Mouse (Mus musculus): Measurements from ENCODE around the gene Scn8a. TPM values are rescaled to one million over a fixed set of nuclear protein-coding genes. Genes with fewer than 3 reads are reported as not detected.
"Not testable (repeated sequence)": the region's sequence is repeated elsewhere in the genome, so short reads cannot be mapped to it uniquely, and the experiment has no call there.

The Scn8a gene
- total RNA-seq (2021): under 1 TPM; 0.37 to 1.00 TPM
- long read RNA-seq, experiment 1: 0 reads
- long read RNA-seq, experiment 2, partial matches to known transcripts: 0 of 1 reads
- long read RNA-seq, experiment 2, other reads (novel, unspliced or antisense): 1 of 1 reads

DNA sequence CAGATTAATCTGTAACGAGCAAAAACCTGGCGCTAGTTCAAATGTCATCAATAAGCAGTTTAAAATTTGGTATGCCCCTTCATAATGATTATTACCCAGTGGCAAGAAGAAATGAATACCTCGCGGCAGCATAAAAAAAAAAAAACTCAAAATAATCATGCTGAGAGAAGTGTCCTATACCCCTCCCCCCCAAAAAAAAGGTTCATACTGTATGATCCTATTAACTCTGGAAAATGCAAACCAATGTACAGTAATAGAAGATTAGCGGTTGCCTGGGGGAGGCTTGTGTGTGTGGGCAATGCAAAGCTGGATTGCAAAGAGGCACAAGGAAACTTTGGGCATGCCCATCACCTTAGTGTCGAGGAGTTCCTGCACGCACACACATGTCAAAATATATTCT is at the start of gene Scn8a:
Gene Scn8a, plus strand, starts transcription at position 301 of the 400 bp plus-strand sequence.
- DNase-seq: no peak
- intact Hi-C loops (cut with DNase I; ENCODE audit: low total_unique reads): no loop called here

DNA sequence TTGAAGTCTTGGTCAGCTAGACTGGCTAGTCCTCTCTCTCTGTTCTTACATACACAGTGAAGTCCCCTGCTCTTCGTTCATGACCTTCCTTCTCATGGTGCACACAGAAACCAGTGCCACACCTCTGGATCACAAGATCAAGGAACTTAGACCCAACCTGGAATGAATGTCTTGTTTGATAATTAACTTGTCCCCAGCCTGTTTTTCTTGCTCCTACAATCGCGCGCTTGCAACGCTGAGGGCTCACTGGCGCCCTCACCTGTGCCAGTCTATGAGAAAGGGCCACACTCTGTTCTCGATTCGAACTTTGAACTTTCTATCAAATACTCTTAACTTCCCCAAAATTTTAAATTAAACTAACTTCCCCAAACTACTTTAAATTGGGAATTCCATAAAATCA is 47.8 kb upstream of the Scn8a start:
- intact Hi-C loops (cut with DNase I; ENCODE audit: low total_unique reads): no loop called here
- no peak for DNase-seq

DNA sequence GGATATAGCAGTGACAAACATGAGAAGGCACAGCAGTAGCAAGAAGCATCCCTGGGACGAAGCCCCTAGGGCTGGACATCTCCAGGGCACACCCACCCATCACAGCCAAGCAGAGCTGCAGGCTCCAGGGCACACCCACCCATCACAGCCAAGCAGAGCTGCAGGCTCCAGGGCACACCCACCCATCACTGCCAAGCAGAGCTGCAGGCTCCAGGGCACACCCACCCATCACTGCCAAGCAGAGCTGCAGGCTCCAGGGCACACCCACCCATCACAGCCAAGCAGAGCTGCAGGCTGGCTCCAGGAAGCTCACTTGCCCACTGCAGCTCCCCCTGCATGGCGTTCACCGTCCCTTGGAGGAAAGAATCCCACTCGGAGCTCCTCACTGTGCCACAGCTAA is 47.3 kb upstream of the Scn8a start:
- intact Hi-C loops (cut with DNase I; ENCODE audit: low total_unique reads): not testable (repeated sequence)

DNA sequence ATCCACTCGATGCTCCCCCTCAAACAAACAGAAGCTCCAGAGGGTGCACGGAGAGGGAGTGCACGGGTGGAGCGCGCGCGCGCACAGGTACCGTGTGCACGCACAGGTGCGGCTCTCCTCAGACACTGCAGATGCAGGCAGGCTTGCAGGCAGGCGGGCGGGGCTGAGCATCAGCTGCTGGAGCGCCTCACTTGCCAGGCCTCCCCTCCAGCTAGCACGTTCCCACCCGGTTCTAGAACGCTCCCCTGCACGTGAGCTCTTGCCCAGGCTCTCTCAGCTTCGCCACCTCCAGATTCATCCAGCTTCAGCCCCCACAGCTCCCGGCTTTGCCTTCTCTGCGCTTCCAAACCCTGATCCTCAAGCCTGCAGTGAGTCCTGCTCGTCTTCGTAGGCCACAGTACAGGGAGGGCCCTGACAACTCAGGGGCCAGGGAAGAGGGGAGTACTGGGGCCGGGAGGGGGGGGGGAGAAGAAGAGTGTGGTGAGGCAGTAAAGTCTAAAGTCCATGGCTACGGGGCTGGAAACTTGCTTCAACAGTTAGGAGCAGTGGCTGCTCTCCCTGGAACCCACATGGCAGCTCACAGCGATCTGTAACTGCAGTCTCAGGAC is 44.3 kb upstream of the Scn8a start:
- intact Hi-C loops (cut with DNase I; ENCODE audit: low total_unique reads): no loop called here
- no peak for DNase-seq

More for the DNA sequence above, 47.3 kb upstream of the Scn8a start:
- not testable (repeated sequence) for DNase-seq

DNA sequence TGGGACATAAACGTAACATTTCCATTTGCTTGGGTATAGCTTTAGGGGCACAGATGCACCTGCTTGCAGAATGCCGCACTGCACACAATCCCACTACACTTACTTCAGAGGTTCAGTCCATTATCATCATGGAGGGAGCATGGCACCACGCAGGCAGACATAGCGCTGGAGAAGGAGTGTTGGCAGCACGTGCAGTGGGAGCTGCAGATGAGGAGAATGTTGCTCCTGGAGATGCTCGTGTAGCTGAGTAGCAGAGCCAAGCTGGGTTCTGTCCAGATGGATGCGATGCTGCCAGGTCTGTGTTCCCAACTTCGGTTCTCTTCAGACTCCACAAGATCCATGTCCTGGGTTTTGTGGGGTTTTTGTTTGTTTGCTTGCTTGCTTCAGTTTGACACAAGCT is 43.6 kb upstream of the Scn8a start:
- intact Hi-C loops (cut with DNase I; ENCODE audit: low total_unique reads): no loop called here
- no peak for DNase-seq

DNA sequence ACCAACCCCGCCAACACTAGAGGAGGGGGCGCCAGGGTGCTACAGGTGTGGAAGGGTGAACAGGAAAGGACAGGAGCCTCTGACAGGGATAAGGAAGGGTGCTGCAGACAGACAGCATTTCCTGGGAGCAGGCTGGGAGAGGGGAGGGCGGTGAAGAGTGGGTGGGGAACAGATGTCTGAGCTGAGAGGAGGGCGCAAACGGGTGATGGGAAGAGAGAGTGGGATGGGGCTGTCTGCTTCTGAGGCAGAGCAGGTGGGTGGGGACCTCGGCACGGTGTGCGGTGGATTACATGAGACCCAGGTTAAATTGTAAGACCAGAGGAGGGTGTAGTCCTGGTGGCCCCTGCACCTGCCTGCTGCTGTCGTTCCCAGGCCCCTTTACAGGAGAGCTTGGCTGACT is 39.9 kb upstream of the Scn8a start:
- intact Hi-C loops (cut with DNase I; ENCODE audit: low total_unique reads): no loop called here
- DNase-seq: no peak

DNA sequence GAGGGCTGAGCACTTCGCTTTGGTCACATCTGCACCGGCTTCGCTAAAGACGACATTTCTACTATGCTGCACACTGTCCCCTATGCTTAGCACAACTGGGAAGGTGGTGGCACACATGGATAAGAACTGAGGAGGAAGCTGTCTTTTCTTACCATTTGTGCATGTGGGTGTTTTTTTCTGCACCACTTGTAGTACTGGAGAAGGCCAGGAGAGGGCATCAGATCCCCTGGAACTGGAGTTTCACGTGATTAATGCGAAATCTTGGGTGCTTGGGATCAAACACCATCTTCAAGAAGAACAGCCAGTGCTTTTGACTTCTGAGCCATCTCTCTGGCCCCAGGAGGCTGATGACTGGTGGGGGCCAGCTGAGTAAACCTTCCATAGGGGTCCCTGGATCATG is 39.0 kb upstream of the Scn8a start:
- intact Hi-C loops (cut with DNase I; ENCODE audit: low total_unique reads): no loop called here
- no peak for DNase-seq

DNA sequence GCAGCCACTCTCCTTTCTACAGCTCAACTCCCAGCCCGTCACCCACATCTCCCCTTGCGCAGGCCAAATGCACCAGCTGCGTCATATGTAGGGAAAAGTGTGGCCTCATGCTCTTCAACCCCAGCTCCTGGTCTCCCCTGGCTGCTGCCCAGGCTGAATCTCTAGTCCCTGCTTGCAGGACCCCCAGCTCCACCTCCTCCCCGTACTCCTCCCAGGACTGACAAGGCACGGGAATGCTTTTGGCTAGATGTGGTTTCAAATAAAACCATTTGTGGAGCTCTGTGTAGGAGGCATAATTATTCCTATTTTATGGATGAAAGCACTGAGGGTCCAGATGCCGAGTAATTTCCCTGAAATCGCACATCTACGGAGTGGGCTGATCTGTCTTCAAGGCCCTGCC is 37.5 kb upstream of the Scn8a start:
- DNase-seq: no peak
- intact Hi-C loops (cut with DNase I; ENCODE audit: low total_unique reads): no loop called here

DNA sequence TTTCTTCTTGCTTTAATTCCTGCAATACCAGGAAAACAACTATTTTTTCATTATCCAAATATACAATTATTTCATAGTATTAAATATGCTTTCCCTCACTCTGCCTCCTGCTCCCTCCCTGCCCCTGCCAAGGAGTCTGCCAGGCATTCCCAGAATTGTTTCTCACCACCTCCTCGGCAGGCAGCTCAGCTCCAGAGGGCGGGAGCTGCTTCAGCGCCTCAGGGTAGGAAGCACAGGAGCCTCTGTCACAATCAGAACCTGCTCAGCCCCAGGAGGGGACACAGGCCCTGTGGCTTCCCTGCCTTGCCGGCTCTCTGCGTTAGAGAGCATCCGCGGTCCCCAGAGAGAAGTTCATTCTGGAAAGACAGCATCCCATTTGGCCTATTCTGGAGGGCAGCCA is 36.9 kb upstream of the Scn8a start:
- DNase-seq: no peak
- intact Hi-C loops (cut with DNase I; ENCODE audit: low total_unique reads): no loop called here

DNA sequence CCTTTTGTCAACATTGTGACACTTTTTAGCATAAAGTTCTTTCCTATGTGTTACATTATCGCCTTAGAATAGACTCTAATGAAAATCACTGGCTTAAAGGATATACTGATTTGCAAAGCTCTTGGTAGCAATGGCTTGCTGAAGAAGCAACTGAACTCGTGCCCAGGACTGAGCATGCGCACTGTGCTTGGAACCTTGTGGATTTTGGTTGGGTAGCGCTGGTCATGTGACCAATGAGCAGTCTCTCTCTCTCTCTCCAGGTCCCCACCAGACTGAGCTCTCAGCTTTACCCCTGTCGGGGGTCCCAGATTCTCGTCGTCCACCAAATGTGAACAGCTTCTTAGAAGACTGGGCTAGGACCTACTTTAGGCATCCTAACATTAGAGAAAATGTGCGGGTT is 32.9 kb upstream of the Scn8a start:
- intact Hi-C loops (cut with DNase I; ENCODE audit: low total_unique reads): loop anchor here (5.0 kb wide), 1 partner anchor 206 kb away; no protein-coding TSS in a partner anchor

DNA sequence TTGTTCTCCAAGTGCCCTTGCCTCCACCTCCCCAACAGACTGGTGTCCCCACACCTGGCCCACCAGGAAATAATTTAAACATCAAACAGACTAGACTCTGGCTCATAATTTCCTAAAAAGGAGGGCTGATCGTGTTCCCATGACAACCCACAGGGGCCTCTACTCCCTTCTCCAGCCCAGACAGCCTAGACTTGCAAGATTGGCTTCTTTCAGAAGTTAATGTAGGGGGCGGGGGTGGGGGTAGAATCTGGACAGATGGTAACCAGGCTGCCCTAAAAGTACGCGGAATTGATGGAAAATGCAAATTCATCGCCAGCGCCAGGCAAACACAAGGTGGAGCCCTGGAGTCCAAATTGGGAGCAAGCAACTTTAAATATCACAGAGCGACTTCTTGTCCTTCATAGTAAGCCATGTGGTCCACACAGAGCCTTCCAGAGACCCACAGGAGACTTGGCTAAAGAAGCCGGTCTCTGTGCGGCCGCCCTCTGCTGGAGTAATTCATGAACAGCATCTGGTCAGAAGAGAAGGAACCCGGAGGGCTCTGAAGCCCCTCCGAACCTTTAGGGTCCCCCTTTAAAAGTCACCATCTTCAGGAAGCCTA is 31.0 kb upstream of the Scn8a start:
- DNase-seq: peak; percentile 44
- intact Hi-C loops (cut with DNase I; ENCODE audit: low total_unique reads): loop anchor here (5.0 kb wide), 1 partner anchor 204 kb away; no protein-coding TSS in a partner anchor

More for the DNA sequence above, 32.9 kb upstream of the Scn8a start:
- DNase-seq: no peak

DNA sequence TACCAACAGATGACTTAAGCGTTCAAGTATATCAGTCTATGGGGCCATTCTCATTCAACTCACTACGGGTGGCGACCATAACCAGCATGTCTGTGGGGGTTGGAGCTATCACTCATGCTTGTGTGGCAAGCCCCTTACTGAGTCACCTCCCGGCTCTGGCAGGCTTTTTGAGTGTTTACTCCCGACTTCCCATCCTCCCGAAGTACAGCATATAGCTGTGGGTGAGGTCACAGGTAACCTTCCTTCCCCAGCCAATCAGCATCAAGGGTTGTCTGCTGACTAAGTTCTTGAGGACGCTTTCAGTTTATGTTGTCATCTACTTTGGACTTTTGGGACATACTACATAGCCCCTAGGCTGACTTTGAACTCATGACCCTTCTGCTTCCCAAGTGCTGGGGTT is 25.3 kb upstream of the Scn8a start:
- no peak for DNase-seq
- intact Hi-C loops (cut with DNase I; ENCODE audit: low total_unique reads): no loop called here

DNA sequence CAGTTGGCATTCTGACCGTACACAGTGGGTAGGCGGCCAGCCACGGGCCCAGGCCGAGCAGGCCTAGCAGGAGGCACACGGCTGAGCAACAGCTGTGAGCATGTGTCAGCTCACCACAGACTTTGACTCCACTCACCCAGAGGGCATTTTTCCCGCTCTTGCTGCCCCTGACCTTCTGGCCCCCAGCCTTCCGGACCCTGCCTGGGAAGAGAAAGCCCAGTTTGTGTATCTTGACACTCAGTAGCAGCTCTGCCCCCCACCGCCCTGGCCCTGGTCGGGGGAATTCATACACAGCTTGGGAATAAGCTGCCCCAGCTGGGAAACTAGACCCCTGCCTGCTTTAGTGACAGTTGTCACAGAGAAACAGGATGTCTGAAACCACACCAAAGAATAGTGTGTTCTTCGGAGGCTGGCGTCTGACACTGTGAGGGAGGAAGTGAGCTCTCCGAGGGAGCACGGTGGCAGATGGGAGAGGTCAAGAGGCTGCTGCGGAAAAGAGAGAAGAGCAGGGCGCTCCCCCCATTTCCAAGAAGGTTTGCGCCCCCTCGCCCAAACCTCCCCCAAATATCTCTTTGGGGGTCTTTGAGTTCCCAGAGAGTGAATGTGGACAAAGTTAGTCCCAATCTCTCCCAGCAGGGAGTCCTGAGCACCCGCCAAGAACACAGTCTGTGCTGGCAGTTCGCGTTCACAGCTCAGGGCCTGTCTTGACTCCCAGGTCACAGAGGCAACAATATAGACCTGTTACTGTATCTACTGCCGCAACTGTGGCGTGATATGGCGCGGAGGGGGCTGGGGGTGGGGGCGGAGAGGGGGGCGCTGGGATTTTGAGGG is 24.4 kb upstream of the Scn8a start:
- intact Hi-C loops (cut with DNase I; ENCODE audit: low total_unique reads): no loop called here
- peak; percentile 15 for DNase-seq

DNA sequence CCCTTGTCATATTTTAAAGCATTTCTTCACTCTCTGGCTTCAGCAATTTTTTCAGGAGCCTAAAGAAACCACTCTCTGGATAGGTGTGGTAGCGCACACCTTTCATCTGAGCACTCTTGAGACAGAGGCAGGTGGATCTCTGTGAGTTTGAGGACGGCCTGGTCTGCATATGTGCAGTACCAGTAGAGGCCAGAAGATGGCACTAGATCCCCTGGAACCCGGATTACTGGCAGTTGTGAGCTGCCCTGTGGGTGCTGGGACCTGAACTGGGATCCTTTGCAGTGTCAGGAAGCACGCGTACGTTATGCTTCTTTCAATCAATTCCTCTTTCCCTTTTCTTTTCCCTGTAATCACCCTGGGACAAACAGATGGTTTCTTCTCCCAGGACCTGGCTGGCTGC is 22.5 kb upstream of the Scn8a start:
- intact Hi-C loops (cut with DNase I; ENCODE audit: low total_unique reads): no loop called here
- DNase-seq: no peak

DNA sequence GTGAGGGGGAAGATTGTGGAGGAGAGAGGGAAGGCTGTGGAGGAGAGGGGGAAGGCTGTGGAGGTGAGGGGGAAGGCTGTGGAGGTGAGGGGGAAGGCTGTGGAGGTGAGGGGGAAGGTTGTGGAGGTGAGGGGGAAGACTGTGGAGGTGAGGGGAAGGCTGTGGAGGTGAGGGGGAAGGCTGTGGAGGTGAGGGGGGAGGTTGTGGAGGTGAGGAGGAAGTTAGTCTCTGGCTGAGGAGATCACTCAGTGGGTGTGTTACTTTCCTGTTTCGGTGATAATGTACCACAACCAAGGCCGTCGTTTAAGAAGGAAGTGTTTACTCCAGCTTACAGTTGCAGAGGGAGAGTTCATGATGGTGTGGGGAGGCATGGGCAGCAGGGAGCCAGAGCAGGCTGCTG is 12.1 kb upstream of the Scn8a start:
- intact Hi-C loops (cut with DNase I; ENCODE audit: low total_unique reads): no loop called here

DNA sequence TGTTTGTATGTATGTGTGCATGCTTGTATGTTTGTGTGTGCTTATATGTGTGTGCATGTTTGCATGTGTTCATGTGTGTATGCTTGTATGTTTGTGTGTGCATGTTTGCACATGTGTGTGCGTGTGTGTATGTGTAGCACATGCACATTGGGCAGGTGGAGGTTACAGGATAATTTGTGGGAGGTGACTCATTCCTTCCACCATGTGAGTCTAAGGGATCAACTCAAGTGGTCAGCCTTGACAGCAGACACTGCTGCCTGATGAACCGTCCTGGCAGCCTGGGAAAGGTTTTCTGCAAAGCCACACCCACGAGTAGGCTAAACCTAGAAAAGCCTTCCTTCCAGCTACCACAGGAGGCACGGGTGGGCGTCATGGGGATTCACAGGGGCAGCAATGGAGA is 8.8 kb upstream of the Scn8a start:
- no peak for DNase-seq
- intact Hi-C loops (cut with DNase I; ENCODE audit: low total_unique reads): no loop called here

More for the DNA sequence above, 12.1 kb upstream of the Scn8a start:
- no peak for DNase-seq

DNA sequence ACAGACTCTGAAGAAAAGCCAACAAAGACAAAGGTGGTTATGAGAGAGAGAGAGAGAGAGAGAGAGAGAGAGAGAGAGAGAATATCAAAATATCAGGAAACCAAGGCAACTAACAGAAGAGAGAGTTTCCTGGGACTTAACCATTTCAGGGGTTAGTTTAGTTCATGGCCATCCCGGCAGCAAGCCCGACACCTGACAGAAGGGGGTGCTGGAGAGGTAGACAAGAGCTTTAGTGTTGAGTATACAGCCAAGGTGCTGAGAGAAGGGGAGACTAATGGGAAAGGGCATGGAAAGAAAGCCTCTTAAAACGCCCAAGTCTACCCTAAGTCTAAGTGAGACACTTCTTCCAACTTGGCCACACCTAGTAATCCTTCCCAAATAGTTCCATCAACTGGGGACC is 4.1 kb upstream of the Scn8a start:
- DNase-seq: no peak
- intact Hi-C loops (cut with DNase I; ENCODE audit: low total_unique reads): no loop called here

DNA sequence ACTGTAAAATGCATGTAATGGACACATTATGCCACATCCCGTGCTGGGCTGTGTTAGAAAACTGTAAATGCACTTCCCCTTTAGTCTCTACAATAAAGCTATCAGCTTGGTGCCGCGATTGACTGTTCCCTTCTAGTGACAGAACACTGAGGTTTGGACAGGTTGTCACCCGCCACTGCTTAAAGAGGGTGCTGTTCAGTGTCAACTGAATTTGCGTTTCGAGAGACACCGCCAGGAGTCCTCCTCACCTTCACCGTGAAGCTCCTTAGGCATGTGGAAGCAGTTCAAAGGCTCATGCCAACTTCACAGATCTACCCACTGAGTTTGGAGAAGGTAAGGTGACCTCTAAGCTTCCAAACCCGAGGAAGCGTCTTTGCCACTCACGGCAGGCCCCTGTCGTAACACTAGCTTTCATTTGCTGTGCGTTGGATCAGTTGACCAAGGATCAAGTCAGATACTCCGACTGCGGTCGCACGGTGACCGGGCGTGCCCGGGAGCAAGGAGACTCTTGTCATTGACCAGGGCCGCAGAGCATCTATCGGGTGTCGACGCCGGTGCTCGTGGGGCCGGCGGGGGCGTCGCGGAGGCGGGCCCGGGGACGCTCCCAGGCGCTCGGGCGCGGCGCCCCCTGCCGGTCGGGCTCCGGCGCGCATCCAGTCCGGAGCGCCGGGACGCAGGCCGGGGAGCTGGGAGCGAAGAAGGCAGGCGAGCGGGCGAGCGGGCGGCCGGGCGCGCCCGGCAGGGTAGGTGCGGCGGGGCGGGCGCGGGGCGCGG is 530 bp downstream of the Scn8a start:
- peak; percentile 49 for DNase-seq
- intact Hi-C loops (cut with DNase I; ENCODE audit: low total_unique reads): no loop called here

DNA sequence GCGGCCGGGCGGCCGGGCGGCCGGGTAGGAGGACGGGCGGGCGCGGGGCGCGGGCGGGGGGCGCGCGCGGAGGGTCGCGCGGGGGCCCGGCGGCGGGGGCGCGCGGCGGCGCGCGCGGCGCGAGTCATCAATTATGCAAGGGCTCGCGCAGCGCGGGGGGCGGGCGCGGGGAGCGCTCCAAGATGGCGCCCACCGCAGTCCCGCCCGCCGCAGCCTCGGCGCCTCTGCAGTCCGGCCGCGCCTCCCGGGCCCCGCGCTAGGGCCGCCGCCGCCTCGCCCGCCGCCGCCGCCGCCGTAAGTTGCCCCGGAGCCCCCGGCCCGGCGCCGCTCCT is 1.1 kb downstream of the Scn8a start:
- intact Hi-C loops (cut with DNase I; ENCODE audit: low total_unique reads): no loop called here
- DNase-seq: no peak
